Mouse (Mus musculus): ENCODE measurements around the gene Rpl21. TPM values are rescaled to one million over a fixed set of nuclear protein-coding genes. Genes with fewer than 3 reads are reported as not detected.

The Rpl21 gene
- polyA plus RNA-seq, 1 experiment from 2014 or later, result 754 TPM

DNA sequence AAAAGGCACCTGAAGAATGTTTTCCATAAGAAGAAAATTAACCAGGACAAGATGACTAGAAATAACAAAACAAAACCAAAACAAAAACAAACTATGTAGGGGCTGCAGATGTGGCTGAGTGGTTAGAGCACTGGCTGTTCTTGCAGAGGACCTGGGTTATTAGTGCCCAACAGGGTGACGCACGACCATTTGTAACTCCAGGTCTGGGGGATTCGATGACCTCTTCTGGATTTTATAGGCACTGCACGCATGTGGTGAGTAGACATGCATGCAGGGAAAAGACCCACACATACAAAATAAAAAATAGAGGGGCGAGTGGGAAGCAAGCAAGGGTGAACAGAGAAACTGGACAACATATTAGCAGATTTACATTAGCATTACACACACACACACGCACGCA is 50.4 kb downstream of the Rpl21 start:
- Histone ChIP-seq H3K9me3 (ENCODE audit: control insufficient read depth, low read depth, low read length) (no peaks in the 10 kb centered on the region), H3K4me1 (ENCODE audit: control insufficient read depth, insufficient read depth, low read length) (no peaks in the 10 kb centered on the region), H3K4me3 (ENCODE audit: low read depth, low read length) (no peak overlapping the region), H3K27ac (ENCODE audit: low read length) (no peak overlapping the region), H3K4me2 (replicated peaks; ENCODE audit: low read depth, low read length) (no peak overlapping the region), H3K36me3 (ENCODE audit: control insufficient read depth, insufficient read depth, low read length) (no peaks in the 10 kb centered on the region), H3K27me3 (ENCODE audit: control insufficient read depth, insufficient read depth, low read length) (no peaks in the 10 kb centered on the region), H3K9ac (replicated peaks; ENCODE audit: low read depth, low read length) (no peak overlapping the region)
- WGBS, result 74% methylated on average over 7 of the region's 7 CpGs
- no peak for ATAC-seq (ENCODE audit: insufficient number of reproducible peaks, insufficient read depth, low FRiP score, low read depth)

DNA sequence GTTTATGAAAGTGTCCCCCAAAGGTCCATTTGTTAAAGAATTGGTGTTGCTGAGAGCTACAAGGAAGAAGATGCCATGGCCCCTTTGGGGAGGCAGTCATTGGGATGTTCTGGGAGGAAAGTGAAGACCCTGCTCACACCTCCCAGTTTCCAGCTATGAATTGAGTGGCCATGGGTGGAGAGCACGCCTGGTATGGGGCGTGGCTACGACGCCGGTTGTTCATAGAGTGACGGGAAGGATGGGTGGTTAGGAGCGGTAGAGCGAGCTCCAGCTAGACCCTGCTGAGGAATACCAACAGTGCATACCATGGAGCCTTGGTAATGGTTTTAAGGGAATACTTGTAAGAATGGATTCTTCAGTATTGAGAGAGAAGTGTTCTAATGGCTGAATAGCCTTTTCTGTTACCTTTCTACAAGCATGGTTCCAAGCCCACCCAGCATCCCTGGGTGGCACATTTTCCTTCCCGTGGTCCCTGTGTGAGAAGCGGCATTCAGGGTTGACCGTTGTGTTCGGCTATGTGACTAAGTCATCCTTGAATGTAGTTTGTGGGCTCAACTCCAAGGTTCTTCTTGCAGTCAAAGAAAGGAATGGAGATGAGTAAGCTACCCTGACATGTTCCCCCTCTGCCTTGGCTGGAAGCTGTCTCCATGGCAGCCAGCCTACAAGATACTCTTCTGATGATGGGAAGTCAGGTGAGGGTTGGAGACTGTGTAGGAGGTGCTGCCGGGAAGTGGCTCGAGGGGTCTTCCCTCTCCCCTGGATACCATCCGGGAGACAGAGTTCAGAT is 51.0 kb downstream of the Rpl21 start:
- ATAC-seq (ENCODE audit: insufficient number of reproducible peaks, insufficient read depth, low FRiP score, low read depth), result 0 out of 2 replicates have a peak, but pooled peaks have one; percentile 42
- no peaks in the 10 kb centered on the region for H3K4me1 ChIP-seq (ENCODE audit: control insufficient read depth, insufficient read depth, low read length)
- no peak overlapping the region for H3K27ac ChIP-seq (ENCODE audit: low read length)
- no peaks in the 10 kb centered on the region for H3K9me3 ChIP-seq (ENCODE audit: control insufficient read depth, low read depth, low read length)
- H3K9ac ChIP-seq (replicated peaks; ENCODE audit: low read depth, low read length), result no peak overlapping the region
- H3K4me3 ChIP-seq (ENCODE audit: low read depth, low read length), result no peak overlapping the region
- H3K36me3 ChIP-seq (ENCODE audit: control insufficient read depth, insufficient read depth, low read length), result no peaks in the 10 kb centered on the region
- H3K27me3 ChIP-seq (ENCODE audit: control insufficient read depth, insufficient read depth, low read length), result no peaks in the 10 kb centered on the region
- no peak overlapping the region for H3K4me2 ChIP-seq (replicated peaks; ENCODE audit: low read depth, low read length)
- 83% methylated on average over 15 of the region's 15 CpGs for WGBS

Other genes starting within 250 kb of the Rpl21 start
- not detected in 2 replicates for gene Gpr12, start 247.7 kb upstream of the Rpl21 start, polyA plus RNA-seq (2014; fragmentation: Nextera tagmentation; extraction: Ambion mirVana)
- gene Usp12, start 37.9 kb upstream of the Rpl21 start, polyA plus RNA-seq (2014; fragmentation: Nextera tagmentation; extraction: Ambion mirVana), result 12.8 and 13.1 TPM in 2 replicates
- 10.3 and 12.0 TPM in 2 replicates for gene Rasl11a, start 12.2 kb downstream of the Rpl21 start, polyA plus RNA-seq (2014; fragmentation: Nextera tagmentation; extraction: Ambion mirVana)
- gene Gtf3a, start 115.8 kb downstream of the Rpl21 start, polyA plus RNA-seq (2014; fragmentation: Nextera tagmentation; extraction: Ambion mirVana), result 121 and 122 TPM in 2 replicates
- 28.6 and 29.9 TPM in 2 replicates for gene Mtif3, start 130.9 kb downstream of the Rpl21 start, polyA plus RNA-seq (2014; fragmentation: Nextera tagmentation; extraction: Ambion mirVana)
- 20.7 and 25.5 TPM in 2 replicates for gene Lnx2, start 243.7 kb downstream of the Rpl21 start, polyA plus RNA-seq (2014; fragmentation: Nextera tagmentation; extraction: Ambion mirVana)
- gene Polr1d, start 244.2 kb downstream of the Rpl21 start, polyA plus RNA-seq (2014; fragmentation: Nextera tagmentation; extraction: Ambion mirVana), result 140 and 148 TPM in 2 replicates